Mouse (Mus musculus) ES-Bruce4 (cell line): ENCODE results near the gene Olfr1509.

Source experiments
- CTCF ChIP-seq: IDR thresholded peaks from one replicate; pipeline ENCODE4 v1.8.1; 2011; ENCODE audit warnings: low read depth, low read length
- POLR2A ChIP-seq: IDR thresholded peaks from one replicate; pipeline ENCODE4 v1.8.1; 2011; ENCODE audit warnings: low read length; ENCODE audit not compliant: insufficient read depth

- no peak for TF ChIP-seq POLR2A
- TF ChIP-seq CTCF: no peak
Observed at GRCm38 (mm10) chr14:52461928-52462327, 19.1 kb downstream of the Olfr1509 start.
